Mouse (Mus musculus) cortical plate, adult 2 months (tissue): Measurements from ENCODE around the gene Cd5l.

Source experiments
- CTCF ChIP-seq: fragments of 200-500 bp; IDR thresholded peaks from 2 replicates; pipeline ENCODE4 v1.5.1; 2011; ENCODE audit warnings: mild to moderate bottlenecking, control low read depth, low read length; ENCODE audit not compliant: insufficient read depth; ENCODE audit errors: extremely low read depth
- POLR2A ChIP-seq: fragments of 200-500 bp; IDR thresholded peaks from 2 replicates; pipeline ENCODE4 v1.6.1; 2011; ENCODE audit warnings: mild to moderate bottlenecking, low read length, control low read depth; ENCODE audit not compliant: insufficient read depth; ENCODE audit errors: extremely low read depth

- no peak for TF ChIP-seq CTCF
- no peak for TF ChIP-seq POLR2A
These were observed 2.8 kb downstream of the Cd5l start for GRCm38 (mm10) chr3:87360466-87360865.
